Mouse (Mus musculus) thymus, postnatal 36 days (tissue): Measurements from ENCODE around the gene Snd1.

Experiments used
- DNase-seq, 2 experiments: peaks; one replicate each; pipeline ENCODE4 v3.0.0; 2022; ENCODE audit warnings: mixed read lengths in 2 of 2

Gene Snd1

GRCm38 (mm10) chr6:28656511-28656910, 181.6 kb downstream of the Snd1 start:
- DNase-seq, result no peak

DNA sequence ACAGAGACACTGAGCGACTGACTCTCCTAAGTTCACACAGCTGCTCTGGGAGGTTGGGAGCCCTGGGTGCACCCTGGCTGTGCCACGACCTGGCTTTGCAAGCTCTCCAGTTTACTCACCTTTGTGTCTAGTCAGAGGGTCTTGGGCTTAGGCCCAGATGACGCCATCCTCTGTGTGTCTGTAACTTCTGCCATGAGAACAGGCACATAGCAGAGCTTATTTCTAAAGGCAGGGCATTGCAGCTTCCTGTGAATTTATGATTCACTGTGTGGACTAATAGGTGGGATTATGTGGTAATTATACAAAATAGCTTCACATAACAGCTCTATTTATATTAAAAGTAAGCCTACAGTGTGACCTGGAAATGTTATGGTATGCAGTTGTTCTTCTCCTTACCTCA, 188.1 kb downstream of the Snd1 start:
- no peak for DNase-seq

DNA sequence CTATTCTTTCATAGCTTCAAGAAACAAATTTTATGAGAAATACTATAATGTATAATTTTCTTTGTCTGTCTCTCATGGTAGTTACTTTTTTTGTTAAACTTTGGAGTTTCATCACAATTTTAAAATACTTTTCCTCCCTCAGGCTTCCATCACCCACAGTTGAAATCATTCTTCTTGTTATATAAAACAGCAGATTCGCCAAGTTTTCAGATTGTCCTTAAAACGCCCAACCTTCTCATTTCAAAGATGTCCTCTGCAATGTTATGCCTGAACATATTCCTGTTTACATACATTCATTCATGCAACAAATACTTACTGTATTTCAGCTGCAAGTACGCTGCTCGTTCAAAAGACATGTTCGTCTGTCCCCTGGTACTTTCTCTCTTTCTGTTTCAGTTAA, 188.7 kb downstream of the Snd1 start:
- DNase-seq, result no peak

GRCm38 (mm10) chr6:28664716-28665115, 189.8 kb downstream of the Snd1 start:
- DNase-seq, result no peak

- no peak for DNase-seq
Observed at GRCm38 (mm10) chr6:28667586-28667985, 192.6 kb downstream of the Snd1 start.

GRCm38 (mm10) chr6:28669251-28669650, 194.3 kb downstream of the Snd1 start:
- DNase-seq, result no peak

- DNase-seq, result no peak
Observed at GRCm38 (mm10) chr6:28672388-28672787, 197.4 kb downstream of the Snd1 start.

GRCm38 (mm10) chr6:28674686-28675085, 199.7 kb downstream of the Snd1 start:
- no peak for DNase-seq

GRCm38 (mm10) chr6:28678896-28679295, 204.0 kb downstream of the Snd1 start:
- DNase-seq, result no peak

DNA sequence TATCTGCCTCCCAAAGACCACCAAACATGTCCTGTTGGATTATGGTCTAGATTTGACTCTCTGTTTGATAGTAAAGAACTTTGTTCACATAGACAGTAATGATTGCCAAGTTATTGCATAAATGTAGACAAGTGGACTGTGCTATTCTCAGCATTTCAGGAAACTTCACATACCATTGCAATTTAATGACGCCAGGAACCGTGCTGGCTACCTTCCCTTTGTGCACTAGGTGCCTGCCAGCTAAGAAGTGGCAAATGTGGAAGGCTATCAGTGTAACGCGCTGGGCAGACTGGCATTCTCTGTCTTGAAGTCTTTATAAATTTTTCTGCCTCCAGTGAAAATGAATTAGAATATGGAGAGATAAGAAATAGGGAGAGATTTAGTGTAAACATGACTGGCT, 205.6 kb downstream of the Snd1 start:
- no peak for DNase-seq

DNA sequence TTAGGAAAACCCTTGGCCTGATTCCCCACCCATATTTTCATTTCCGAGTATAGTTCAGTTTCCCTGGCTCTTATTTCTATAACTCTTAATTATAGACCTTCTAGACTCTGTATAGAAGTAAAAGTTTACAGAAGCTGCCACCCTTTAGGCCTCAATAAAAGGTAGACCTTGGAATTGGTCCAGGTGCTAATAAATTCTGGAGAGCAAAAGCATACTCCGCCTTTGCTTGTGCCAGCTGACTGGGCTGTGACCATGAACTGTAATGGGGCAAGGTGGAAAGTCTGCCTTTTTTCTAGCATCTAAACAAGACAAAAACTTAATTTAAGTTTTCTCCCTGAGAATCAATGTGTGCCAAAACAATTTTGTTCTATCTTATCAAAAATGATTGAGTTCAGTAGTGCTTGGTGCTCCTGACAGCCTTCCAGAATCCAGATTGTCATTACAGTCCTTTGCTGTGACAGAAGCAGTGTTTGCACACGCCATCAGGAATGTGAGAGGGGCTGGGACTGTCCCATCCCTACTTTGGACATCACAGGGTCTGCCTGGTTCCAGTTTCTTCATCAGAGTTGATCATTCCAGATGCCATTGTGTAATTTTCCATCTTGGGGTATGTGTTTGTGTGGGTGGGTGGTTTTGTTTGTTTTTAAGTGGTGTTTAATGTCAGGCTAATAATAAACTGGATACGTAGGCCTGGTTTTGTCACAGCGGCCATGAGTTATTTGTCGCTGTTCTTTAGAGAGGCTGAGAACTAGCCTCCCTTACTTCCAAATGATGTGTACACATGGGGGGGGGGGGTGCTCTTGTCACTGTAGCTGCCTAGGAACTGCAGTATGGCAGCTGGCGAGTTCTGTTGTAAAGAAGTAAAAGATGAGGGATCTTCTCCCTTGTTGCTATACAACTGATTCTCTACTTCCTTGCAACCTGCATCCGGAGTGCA, 206.8 kb downstream of the Snd1 start:
- DNase-seq, result no peak

- DNase-seq, result no peak
Observed at GRCm38 (mm10) chr6:28685052-28685451, 210.1 kb downstream of the Snd1 start.

GRCm38 (mm10) chr6:28685745-28686144, 210.8 kb downstream of the Snd1 start:
- DNase-seq, result no peak

DNA sequence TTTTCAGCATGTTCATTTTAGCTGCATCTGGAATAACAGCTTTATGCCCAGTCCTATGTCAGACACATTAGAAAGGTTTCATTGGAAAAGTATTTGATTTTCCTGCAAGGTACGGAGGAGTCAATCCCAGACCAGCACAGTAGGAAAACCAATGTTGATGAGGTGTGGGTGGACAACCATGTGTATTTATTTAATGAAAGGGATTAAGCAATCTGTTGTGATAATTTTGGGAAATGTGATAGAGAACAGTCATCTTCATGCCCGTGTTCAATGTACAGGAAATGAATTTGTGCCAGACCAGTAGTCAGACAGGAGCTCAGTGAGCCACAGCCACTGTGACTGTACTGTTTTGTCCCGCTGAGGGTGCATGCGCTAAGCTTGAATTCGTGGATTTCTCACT, 212.8 kb downstream of the Snd1 start:
- DNase-seq, result no peak

- DNase-seq, result no peak
Observed at GRCm38 (mm10) chr6:28692659-28693058, 217.7 kb downstream of the Snd1 start.

- DNase-seq, result no peak
Observed at GRCm38 (mm10) chr6:28697214-28697613, 222.3 kb downstream of the Snd1 start.

DNA sequence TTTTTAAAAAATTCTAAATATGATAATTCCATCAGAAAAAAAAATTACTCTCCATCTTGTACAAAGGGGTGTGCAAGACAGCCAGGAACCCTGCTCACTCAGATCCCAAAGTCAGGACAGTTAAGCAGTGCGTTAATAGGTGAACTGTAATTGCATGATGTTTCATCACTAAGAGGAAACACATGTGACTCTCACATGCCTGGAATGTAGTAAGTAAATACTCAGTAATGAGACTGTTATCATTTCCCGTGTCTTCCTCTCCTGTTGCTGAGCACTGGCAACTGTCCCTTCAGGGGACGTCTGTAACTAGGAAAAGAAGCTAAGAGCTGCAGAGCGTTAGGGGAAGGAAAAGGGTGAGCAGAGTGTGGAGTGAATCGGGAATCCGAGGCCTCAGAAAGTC, 229.7 kb downstream of the Snd1 start:
- no peak for DNase-seq

- no peak for DNase-seq
Observed at GRCm38 (mm10) chr6:28705384-28706107, 230.6 kb downstream of the Snd1 start.

- DNase-seq, result no peak
Observed at GRCm38 (mm10) chr6:28706108-28706975, 231.4 kb downstream of the Snd1 start.

GRCm38 (mm10) chr6:28706976-28707592, 232.1 kb downstream of the Snd1 start:
- no peak for DNase-seq

DNA sequence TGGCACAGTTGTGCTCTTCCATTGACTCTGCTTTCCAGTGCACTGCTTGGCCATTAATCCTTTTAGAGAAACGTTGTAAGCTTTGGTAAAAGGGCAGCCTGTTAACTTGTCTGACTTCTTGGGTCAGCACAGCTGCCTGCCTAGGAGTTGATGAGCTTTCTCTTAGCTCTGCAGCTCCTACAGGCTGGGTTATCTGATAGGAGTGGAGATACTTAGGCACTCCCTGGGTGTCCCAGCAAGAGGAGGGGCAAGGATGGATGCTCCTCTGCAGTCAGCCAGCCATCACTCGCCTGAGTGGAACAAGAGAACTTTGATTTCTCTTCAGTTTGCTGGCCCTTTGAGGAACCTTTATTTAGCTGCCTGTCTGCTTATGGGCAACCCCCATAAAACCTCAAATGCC, 235.1 kb downstream of the Snd1 start:
- DNase-seq, result no peak

DNA sequence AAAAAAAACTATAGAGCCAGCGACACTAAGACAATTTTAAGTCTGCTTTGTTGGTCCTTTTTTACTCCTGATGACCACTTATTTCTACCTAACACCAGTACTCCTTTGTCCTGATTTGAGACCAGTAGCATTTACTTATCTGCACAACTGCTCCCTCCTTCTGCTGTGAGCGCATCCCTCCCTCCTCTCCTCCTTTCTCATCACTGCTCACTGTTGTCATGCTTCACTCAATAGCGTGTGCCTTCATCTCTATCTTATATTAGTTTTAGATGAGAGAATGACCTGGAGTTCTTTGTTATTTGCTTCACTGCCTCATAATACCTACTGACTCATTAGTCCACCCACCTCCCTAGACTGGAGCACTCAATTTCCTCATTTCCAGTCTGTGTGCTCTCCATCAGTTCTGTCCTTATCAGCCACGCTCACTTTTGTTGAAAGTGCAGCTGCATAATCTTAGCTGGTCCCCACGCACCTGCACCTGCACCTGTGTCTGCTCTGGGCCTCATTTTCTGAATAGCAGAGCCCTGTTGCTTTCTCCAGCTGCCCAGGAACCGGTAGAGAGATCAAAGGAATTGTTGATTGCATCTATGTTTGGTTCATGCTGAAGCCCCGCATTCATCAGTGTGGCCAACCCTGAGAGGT, 242.4 kb downstream of the Snd1 start:
- DNase-seq, result peak; percentile 53 to 68
